Mouse (Mus musculus) liver, embryonic 14.5 days (tissue): ENCODE data around the gene Add1. TPM values are rescaled to one million over a fixed set of nuclear protein-coding genes. Genes with fewer than 3 reads are reported as not detected.

Source experiments
- ATAC-seq: fragments of 200-750 bp; cut with Nextera tagmentation; 2 replicates; pipeline ENCODE4 v1.8.0; 2017; ENCODE audit warnings: moderate number of reproducible peaks, mild to moderate bottlenecking, moderate library complexity; ENCODE audit not compliant: insufficient read depth
- DNase-seq, 3 experiments: peaks; one replicate each; pipeline ENCODE4 v3.0.0-alpha.2; 2012 to 2013; ENCODE audit warnings: low read depth in 3 of 3, low spot score in 3 of 3
- H3K27ac ChIP-seq: fragments of 300-500 bp; sonication (generic); 2 replicates; pipeline ENCODE4 v1.5.1; 2014; ENCODE audit warnings: moderate library complexity, mild to moderate bottlenecking, control low read depth, inconsistent platforms
- H3K27me3 ChIP-seq: fragments of 300-500 bp; sonication (generic); 2 replicates; pipeline ENCODE4 v1.6.1; 2014; ENCODE audit warnings: mild to moderate bottlenecking, low read length, moderate library complexity; ENCODE audit not compliant: control insufficient read depth, insufficient read depth
- H3K36me3 ChIP-seq: fragments of 300-500 bp; sonication (generic); replicated peaks from 2 replicates; pipeline ENCODE4 v1.6.1; 2014; ENCODE audit warnings: low read depth; ENCODE audit not compliant: control insufficient read depth, insufficient read depth
- H3K4me1 ChIP-seq, 2 experiments: fragments of 200-500 bp in 1 of 2; fragments of 300-500 bp in 1 of 2; sonication (generic) in 1 of 2; replicated peaks; 2 replicates each; pipeline ENCODE4 v1.6.1; 2012 to 2014; ENCODE audit warnings: antibody characterized with exemption in 1 of 2, inconsistent platforms in 1 of 2, low read length in 1 of 2; ENCODE audit not compliant: control insufficient read depth in 2 of 2, insufficient read depth in 2 of 2
- H3K4me2 ChIP-seq: fragments of 300-500 bp; sonication (generic); 2 replicates; pipeline ENCODE4 v1.6.1; 2014; ENCODE audit warnings: low read depth, mild to moderate bottlenecking, control low read depth, moderate library complexity
- H3K4me3 ChIP-seq, 2 experiments: fragments of 200-500 bp in 1 of 2; fragments of 300-500 bp in 1 of 2; sonication (generic) in 1 of 2; 2 replicates each; pipeline ENCODE4 v1.5.1; 2012 to 2014; ENCODE audit warnings: low read depth in 2 of 2, low read length in 2 of 2, mild to moderate bottlenecking in 2 of 2, control low read depth in 1 of 2, inconsistent platforms in 1 of 2, moderate library complexity in 1 of 2; ENCODE audit not compliant: insufficient read depth in 1 of 2
- H3K9ac ChIP-seq: fragments of 300-500 bp; sonication (generic); replicated peaks from 2 replicates; pipeline ENCODE4 v1.6.1; 2014; ENCODE audit warnings: mild to moderate bottlenecking, control low read depth, moderate library complexity
- H3K9me3 ChIP-seq: fragments of 300-500 bp; sonication (generic); 2 replicates; pipeline ENCODE4 v1.6.1; 2016; ENCODE audit warnings: low read length, mixed read lengths; ENCODE audit not compliant: control insufficient read depth
- CTCF ChIP-seq: IDR thresholded peaks from 2 replicates; pipeline ENCODE4 v1.5.1; 2016; ENCODE audit warnings: antibody characterized with exemption, low read depth, control low read depth
- EP300 ChIP-seq: IDR thresholded peaks from 2 replicates; pipeline ENCODE4 v1.6.1; 2016; ENCODE audit warnings: antibody characterized with exemption, low read depth
- WGBS: fragments of 180-500 bp; shearing (Covaris S2); extraction: QIAGEN DNeasy Blood & Tissue Kit; methylation state at CpG from one replicate; pipeline ENCODE4 v1.1.7; 2014; ENCODE audit not compliant: insufficient replicate concordance; 5-methylcytosine and 5-hydroxymethylcytosine counted together
- polyA plus RNA-seq, 2 experiments: library from polyadenylated mRNA; depleted of rRNA in 1 of 2; stranded (reverse) in 1 of 2; unstranded in 1 of 2; fragments of >200 nt; fragmentation: Nextera tagmentation in 1 of 2; extraction: Ambion mirVana in 1 of 2; gene quantifications; 2 replicates each; pipeline versions ENCODE4 v1.2.1 to v1.2.3; 2012 to 2014

The Add1 gene
- polyA plus RNA-seq, 2 experiments, result 113 to 118 TPM

- DNase-seq, result no peak
Measured at GRCm38 (mm10) chr5:34549483-34550221, 23.8 kb upstream of the Add1 start.

DNA sequence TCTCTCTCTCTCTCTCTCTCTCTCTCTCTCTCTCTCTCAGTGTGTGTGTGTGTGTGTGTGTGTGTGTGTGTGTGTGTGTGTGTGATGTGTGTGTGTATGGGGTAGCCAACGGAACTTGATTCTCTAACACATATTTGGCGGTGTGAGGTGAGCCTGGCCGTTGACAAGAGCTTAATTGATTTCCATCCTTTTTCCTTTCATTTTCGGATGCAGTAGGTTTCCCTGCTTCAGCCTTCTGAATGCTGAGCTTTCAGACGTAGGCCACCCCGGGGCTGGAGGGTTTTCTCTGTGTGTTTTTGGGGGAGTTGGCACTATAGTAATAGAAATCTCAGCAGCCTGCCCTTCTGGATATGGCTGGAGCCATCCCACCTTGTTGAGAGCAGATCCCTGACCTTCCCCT lies 23.2 kb upstream of the Add1 start:
- peak overlapping the region; percentile 89 for H3K4me2 ChIP-seq
- no peak for DNase-seq
- no peak for ATAC-seq
- no peaks in the 10 kb centered on the region for H3K9me3 ChIP-seq
- peak overlapping the region; percentile 89; the same call in 1 of the 2 replicates for H3K9ac ChIP-seq
- H3K36me3 ChIP-seq, result no peaks in the 10 kb centered on the region; the same call in 1 of the 2 replicates
- H3K27ac ChIP-seq, result no peak overlapping the region
- TF ChIP-seq EP300, result no peak
- no peaks in the 10 kb centered on the region for H3K27me3 ChIP-seq
- WGBS, result 45% methylated on average over 6 of the region's 6 CpGs
- peak overlapping the region; percentile 53 to 82 for H3K4me3 ChIP-seq
- peaks cover 6 to 12% of the 10 kb centered on the region in 2 experiments; a peak in 3 of 4 replicates for H3K4me1 ChIP-seq

More at GRCm38 (mm10) chr5:34549483-34550221, 23.8 kb upstream of the Add1 start:
- H3K4me2 ChIP-seq, result peak overlapping the region; percentile 89
- H3K27me3 ChIP-seq, result no peaks in the 10 kb centered on the region
- 2% methylated on average over 49 of the region's 49 CpGs for WGBS
- TF ChIP-seq EP300, result no peak
- no peak for TF ChIP-seq CTCF
- no peaks in the 10 kb centered on the region for H3K9me3 ChIP-seq
- no peak overlapping the region; the same call in 1 of the 2 replicates for H3K27ac ChIP-seq
- H3K4me1 ChIP-seq, result peaks cover 6 to 12% of the 10 kb centered on the region in 2 experiments; a peak in 3 of 4 replicates
- H3K4me3 ChIP-seq, result peak overlapping the region; percentile 53 to 82
- peak overlapping the region; percentile 89 for H3K9ac ChIP-seq
- no peaks in the 10 kb centered on the region; the same call in 1 of the 2 replicates for H3K36me3 ChIP-seq
- peak; percentile 72 for ATAC-seq

GRCm38 (mm10) chr5:34551821-34552220 lies 21.6 kb upstream of the Add1 start:
- DNase-seq (no peak), ATAC-seq (no peak)
- TF ChIP-seq CTCF (no peak), EP300 (no peak)
- 84% methylated on average over 4 of the region's 4 CpGs for WGBS
- H3K36me3 ChIP-seq, result no peaks in the 10 kb centered on the region; the same call in 1 of the 2 replicates
- no peaks in the 10 kb centered on the region for H3K27me3 ChIP-seq
- peaks cover 6 to 12% of the 10 kb centered on the region in 2 experiments; a peak in 3 of 4 replicates for H3K4me1 ChIP-seq
- no peak overlapping the region for H3K4me2 ChIP-seq
- no peak overlapping the region for H3K4me3 ChIP-seq
- H3K9ac ChIP-seq, result no peak overlapping the region
- no peak overlapping the region for H3K27ac ChIP-seq
- H3K9me3 ChIP-seq, result no peaks in the 10 kb centered on the region

DNA sequence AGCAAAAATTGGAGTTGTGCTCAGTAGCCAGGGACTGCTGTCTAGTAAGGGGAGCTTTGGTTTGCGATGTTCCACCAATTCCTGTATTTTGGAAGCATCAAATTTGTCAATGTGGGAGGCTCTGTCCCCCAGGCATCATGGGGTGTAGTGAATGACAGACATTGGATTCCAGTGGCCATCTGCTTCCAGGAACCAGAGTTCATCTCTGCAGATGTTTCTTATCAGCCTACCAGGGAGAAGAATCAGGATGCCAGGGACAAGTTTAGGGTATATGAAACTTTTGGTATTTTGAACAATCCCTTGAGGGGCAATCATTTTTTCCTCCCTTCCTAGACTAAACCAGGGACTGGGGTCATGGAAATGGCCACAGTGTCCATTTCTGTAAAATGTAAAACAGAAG lies 9.6 kb upstream of the Add1 start:
- peaks cover 11% of the 10 kb centered on the region for H3K36me3 ChIP-seq
- DNase-seq (no peak), ATAC-seq (peak; percentile 54; the same call in 1 of the 2 replicates)
- H3K27me3 ChIP-seq, result no peaks in the 10 kb centered on the region
- H3K9ac ChIP-seq, result no peak overlapping the region
- 93% methylated on average over 1 of the region's 1 CpGs for WGBS
- H3K27ac ChIP-seq, result peak overlapping the region; percentile 66
- no peak overlapping the region for H3K4me3 ChIP-seq
- no peaks in the 10 kb centered on the region for H3K9me3 ChIP-seq
- H3K4me1 ChIP-seq, result peaks cover 32 to 33% of the 10 kb centered on the region in 2 experiments
- no peak for TF ChIP-seq CTCF
- H3K4me2 ChIP-seq, result no peak overlapping the region

DNA sequence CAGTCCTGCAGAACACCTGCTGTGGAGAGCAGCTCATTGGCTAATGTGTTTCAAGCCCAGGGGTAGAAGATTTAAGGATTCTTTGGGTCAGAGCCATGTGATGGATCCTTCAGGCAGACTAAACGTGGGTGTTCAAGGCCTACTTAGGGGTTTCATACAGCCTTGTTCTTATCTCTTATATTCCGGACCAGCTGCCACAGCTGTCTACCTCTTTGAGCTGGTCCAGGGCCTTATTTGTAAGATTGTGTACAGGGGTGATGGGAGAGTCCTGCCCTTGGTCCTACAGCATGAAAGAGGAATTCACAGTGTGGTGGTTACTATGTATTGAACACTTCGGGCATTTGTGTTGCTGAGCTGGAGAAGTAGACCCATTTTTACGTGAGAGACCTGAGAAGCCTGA lies 9.2 kb upstream of the Add1 start:
- H3K27ac ChIP-seq, result peak overlapping the region; percentile 66
- ATAC-seq, result peak; percentile 75; the same call in 1 of the 2 replicates
- WGBS, result 47% methylated on average over 4 of the region's 4 CpGs

More for the DNA sequence above, 9.2 kb upstream of the Add1 start:
- Histone ChIP-seq H3K27me3 (no peaks in the 10 kb centered on the region), H3K4me2 (no peak overlapping the region; the same call in 1 of the 2 replicates), H3K4me3 (no peak overlapping the region), H3K9me3 (no peaks in the 10 kb centered on the region), H3K4me1 (peaks cover 32 to 33% of the 10 kb centered on the region in 2 experiments), H3K36me3 (peaks cover 9% of the 10 kb centered on the region), H3K9ac (0 out of 2 replicates have a peak overlapping the region, but pooled peaks have one; percentile 2)
- no peak for DNase-seq
- TF ChIP-seq EP300 (peak; percentile 37; the same call in 1 of the 2 replicates), CTCF (no peak)
